Mouse (Mus musculus) kidney, adult 9 months (tissue): ENCODE results near the gene Olfr1289.

ENCODE experiments used
- DNase-seq: peaks from one replicate; pipeline ENCODE4 v3.0.0; 2022

Gene Olfr1289

GRCm38 (mm10) chr2:111480519-111480918, at the start of gene Olfr1289:
Olfr1289 (plus strand) TSS chr2:111480819.
- DNase-seq: no peak

- no peak for DNase-seq
These were observed 31.8 kb upstream of the Olfr1289 start, which contains the start of gene Olfr1287 for GRCm38 (mm10) chr2:111448842-111449241. Olfr1287 (plus strand) TSS chr2:111449142.

DNA sequence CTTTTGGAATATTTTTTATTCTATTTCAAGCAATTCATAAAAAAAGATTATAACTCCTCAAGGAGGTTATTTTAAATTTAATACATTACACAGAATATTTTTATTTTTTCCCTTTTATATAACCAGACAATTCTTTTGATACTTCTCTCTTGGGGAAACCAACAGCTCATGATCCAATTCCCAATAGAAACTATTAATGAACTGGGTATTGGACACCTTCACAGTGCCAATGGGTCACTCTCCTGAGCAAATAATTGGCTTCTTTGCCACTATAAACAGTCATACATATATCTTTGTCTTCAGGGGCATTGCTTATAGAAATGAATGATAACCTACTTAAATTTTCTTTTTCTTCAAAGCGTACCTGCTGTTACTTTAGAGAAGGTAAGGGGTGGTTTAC, 6.8 kb upstream of the Olfr1289 start, which contains the start of gene Olfr1288:
Olfr1288 (plus strand) TSS at position 301 of the 400 bp plus-strand sequence.
- no peak for DNase-seq

GRCm38 (mm10) chr2:111493729-111494128, 13.1 kb downstream of the Olfr1289 start, which contains the start of gene Olfr1290:
Olfr1290 (minus strand) TSS chr2:111493829.
- no peak for DNase-seq

GRCm38 (mm10) chr2:111496880-111497279, 16.3 kb downstream of the Olfr1289 start, which contains the start of gene Olfr1291-ps1:
Olfr1291-ps1 (plus strand) TSS chr2:111497180.
- no peak for DNase-seq

DNA sequence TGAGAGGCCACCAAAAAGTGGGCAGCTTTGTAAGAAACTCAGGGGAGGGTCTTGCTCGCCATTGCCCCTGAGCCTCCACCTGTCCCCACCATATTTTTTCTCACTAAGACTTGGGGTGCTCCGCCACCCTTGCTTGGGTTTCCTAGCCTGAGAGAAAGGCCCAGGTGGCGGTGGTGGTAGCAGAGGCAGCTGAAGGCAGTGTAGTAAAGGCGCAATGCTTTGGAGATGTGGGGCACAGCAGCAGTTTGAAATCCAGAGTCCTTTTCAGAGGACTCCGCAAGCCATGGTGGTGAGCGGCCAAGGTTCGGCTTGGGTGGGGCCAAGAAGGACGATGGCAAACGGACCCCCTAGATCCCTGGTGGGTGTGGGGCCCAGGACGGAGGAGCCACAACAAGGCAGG, 36.8 kb downstream of the Olfr1289 start:
- DNase-seq: no peak

DNA sequence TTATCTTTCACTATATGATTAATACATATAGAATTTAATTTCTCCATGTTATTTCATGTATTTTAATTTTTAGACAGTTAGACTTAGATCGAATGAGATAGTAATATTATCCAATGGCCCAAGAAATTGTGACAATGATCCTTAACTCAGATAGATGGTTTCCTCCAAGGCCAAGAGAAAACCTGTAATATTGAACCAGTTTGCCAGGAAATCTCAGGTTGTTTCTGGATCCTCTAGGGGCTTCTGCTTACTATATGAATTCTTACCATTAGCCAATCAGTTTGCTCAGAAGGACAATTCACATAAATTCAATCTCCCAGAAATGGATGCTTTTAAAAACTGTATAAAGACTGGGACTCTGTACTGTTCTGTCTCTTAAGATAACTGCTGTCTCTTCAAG, 44.3 kb downstream of the Olfr1289 start, which contains the start of gene Olfr1293-ps:
Olfr1293-ps (plus strand) TSS at position 301 of the 400 bp plus-strand sequence.
- DNase-seq: no peak
